Mouse (Mus musculus) embryonic fibroblast, embryonic 13.5 days (primary cell): ENCODE results near the gene Olfr729. TPM values are rescaled to one million over a fixed set of nuclear protein-coding genes. Genes with fewer than 3 reads are reported as not detected.

Experiments
- H3K27ac ChIP-seq: 2 replicates; pipeline ENCODE4 v1.5.1; 2012; ENCODE audit warnings: low read length, control low read depth, inconsistent platforms; ENCODE audit not compliant: insufficient read depth
- H3K4me1 ChIP-seq: 2 replicates; pipeline ENCODE4 v1.6.1; 2011; ENCODE audit warnings: low read length; ENCODE audit not compliant: control insufficient read depth, insufficient read depth
- H3K4me3 ChIP-seq: 2 replicates; pipeline ENCODE4 v1.5.1; 2011; ENCODE audit warnings: mild to moderate bottlenecking, control low read depth, low read length; ENCODE audit not compliant: insufficient read depth
- CTCF ChIP-seq: IDR thresholded peaks from 2 replicates; pipeline ENCODE4 v1.5.1; 2011; ENCODE audit warnings: mild to moderate bottlenecking, control low read depth, low read length, moderate library complexity, borderline replicate concordance; ENCODE audit not compliant: insufficient read depth
- POLR2A ChIP-seq: IDR thresholded peaks from 2 replicates; pipeline ENCODE4 v1.6.1; 2011; ENCODE audit warnings: low read depth, mild to moderate bottlenecking, control low read depth, low read length, moderate library complexity
- polyA plus RNA-seq: library from polyadenylated mRNA; stranded (reverse); fragments of >200 nt; gene quantifications from 2 replicates; pipeline ENCODE4 v1.2.4, GENCODE M21; 2011; ENCODE audit warnings: low read depth; ENCODE audit not compliant: missing spikeins, insufficient read length

Gene Olfr729
- 0.16 TPM in 1 of 2 replicates, not detected in the other for polyA plus RNA-seq

DNA sequence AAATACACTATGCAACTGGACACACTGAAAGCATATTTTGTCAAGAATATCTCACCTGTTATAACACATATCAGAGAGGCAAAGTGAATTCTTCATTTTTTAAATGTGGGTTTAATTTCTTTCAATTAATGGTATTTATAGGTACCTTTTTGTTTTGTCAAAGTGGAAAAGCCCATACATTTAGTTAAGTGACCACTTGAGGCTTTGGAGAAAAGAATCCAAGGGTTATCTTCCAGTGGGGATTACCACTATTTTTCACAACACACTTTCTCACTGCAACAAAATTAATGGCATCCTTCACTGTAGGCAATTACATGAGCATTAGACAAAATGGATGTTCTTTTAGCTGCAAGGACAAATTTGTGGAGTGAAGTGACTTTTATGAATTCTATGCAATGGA, at the start of gene Olfr729:
Gene Olfr729, minus strand, starts transcription at position 101 of the 400 bp plus-strand sequence.
- Histone ChIP-seq H3K4me1 (no peaks in the 10 kb centered on the region), H3K4me3 (no peak within 1 kb of the TSS), H3K27ac (no peak within 1 kb of the TSS)
- TF ChIP-seq POLR2A = no peak
- TF ChIP-seq CTCF = no peak

GRCm38 (mm10) chr14:50188098-50188497, 35.4 kb upstream of the Olfr729 start, which contains the start of gene Olfr730:
Olfr730 (minus strand) TSS chr14:50188198.
- no peak within 1 kb of the TSS for H3K4me3 ChIP-seq
- H3K4me1 ChIP-seq = no peaks in the 10 kb centered on the region
- TF ChIP-seq CTCF (no peak), POLR2A (no peak)
- H3K27ac ChIP-seq = no peak within 1 kb of the TSS

- TF ChIP-seq CTCF = no peak
- TF ChIP-seq POLR2A = no peak
Observed at GRCm38 (mm10) chr14:50142580-50142979, 10.1 kb downstream of the Olfr729 start, which contains the start of gene Olfr728. Olfr728 (minus strand) TSS chr14:50142680.

GRCm38 (mm10) chr14:50122886-50123285, 29.8 kb downstream of the Olfr729 start, which contains the start of gene Olfr727:
Olfr727 (plus strand) TSS chr14:50123186.
- H3K4me1 ChIP-seq = no peaks in the 10 kb centered on the region
- TF ChIP-seq CTCF = no peak
- no peak for TF ChIP-seq POLR2A

More at GRCm38 (mm10) chr14:50142580-50142979, 10.1 kb downstream of the Olfr729 start, which contains the start of gene Olfr728:
- Histone ChIP-seq H3K27ac (no peak within 1 kb of the TSS), H3K4me1 (no peaks in the 10 kb centered on the region), H3K4me3 (no peak within 1 kb of the TSS)

More at GRCm38 (mm10) chr14:50122886-50123285, 29.8 kb downstream of the Olfr729 start, which contains the start of gene Olfr727:
- Histone ChIP-seq H3K4me3 (no peak within 1 kb of the TSS), H3K27ac (no peak within 1 kb of the TSS)

Other genes with a start within 250 kb of the Olfr729 start
- gene Olfr723, start 221.1 kb downstream of the Olfr729 start, polyA plus RNA-seq = not detected in 2 replicates
- gene Olfr724, start 189.6 kb downstream of the Olfr729 start, polyA plus RNA-seq = not detected in 2 replicates
- gene Olfr725, start 112.5 kb downstream of the Olfr729 start, polyA plus RNA-seq = not detected in 2 replicates
- not detected in 2 replicates for gene Olfr726, start 62.0 kb downstream of the Olfr729 start, polyA plus RNA-seq
- gene Olfr727, start 29.7 kb downstream of the Olfr729 start, polyA plus RNA-seq = not detected in 2 replicates
- not detected in 2 replicates for gene Olfr728, start 10.2 kb downstream of the Olfr729 start, polyA plus RNA-seq
- not detected in 2 replicates for gene Olfr730, start 35.3 kb upstream of the Olfr729 start, polyA plus RNA-seq
- gene Olfr731, start 89.0 kb upstream of the Olfr729 start, polyA plus RNA-seq = not detected in 2 replicates
- gene Olfr732, start 131.3 kb upstream of the Olfr729 start, polyA plus RNA-seq = not detected in 2 replicates
- gene Olfr733, start 148.6 kb upstream of the Olfr729 start, polyA plus RNA-seq = not detected in 2 replicates
- not detected in 2 replicates for gene Olfr734, start 173.9 kb upstream of the Olfr729 start, polyA plus RNA-seq
- not detected in 2 replicates for gene Olfr735, start 196.0 kb upstream of the Olfr729 start, polyA plus RNA-seq
- not detected in 2 replicates for gene Tlr11, start 205.0 kb upstream of the Olfr729 start, polyA plus RNA-seq
- not detected in 2 replicates for gene Olfr736, start 228.3 kb upstream of the Olfr729 start, polyA plus RNA-seq